Mouse (Mus musculus): ENCODE measurements around the gene Foxn2. TPM values are rescaled to one million over a fixed set of nuclear protein-coding genes. Genes with fewer than 3 reads are reported as not detected.
A peak's percentile ranks its signal among the peaks of the same experiment; 100 is the strongest.

Gene Foxn2
- polyA plus RNA-seq, 1 experiment from 2014 or later: 13.4 TPM

DNA sequence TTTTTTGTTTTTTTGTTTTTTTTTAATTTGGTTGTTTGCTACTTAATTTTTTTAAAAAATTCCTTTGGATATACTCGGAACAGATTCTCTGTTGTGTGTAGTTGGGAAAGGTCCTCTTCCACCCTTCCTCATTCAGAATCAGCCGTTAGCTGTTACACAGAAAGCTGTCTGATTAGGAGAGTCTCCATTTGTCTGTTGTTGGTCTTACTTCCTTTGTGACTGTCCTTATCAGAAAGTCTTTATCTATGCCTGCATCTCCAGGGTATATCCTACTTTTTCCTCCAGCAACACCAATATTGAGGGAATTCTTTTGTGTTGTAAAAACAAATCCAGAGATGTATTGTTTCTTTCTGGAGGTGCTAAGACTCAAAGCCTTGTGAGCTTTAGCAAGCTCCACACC is 40.6 kb downstream of the Foxn2 start:
- no peak for ATAC-seq (ENCODE audit: low FRiP score)
- Histone ChIP-seq H3K9ac (no peak overlapping the region), H3K4me2 (replicated peaks) (no peak overlapping the region), H3K4me3 (no peak overlapping the region), H3K4me1 (no peaks in the 10 kb centered on the region), H3K27ac (no peak overlapping the region), H3K9me3 (replicated peaks) (no peaks in the 10 kb centered on the region), H3K27me3 (no peaks in the 10 kb centered on the region), H3K36me3 (no peaks in the 10 kb centered on the region)
- WGBS: 87% methylated on average over 2 of the region's 2 CpGs

DNA sequence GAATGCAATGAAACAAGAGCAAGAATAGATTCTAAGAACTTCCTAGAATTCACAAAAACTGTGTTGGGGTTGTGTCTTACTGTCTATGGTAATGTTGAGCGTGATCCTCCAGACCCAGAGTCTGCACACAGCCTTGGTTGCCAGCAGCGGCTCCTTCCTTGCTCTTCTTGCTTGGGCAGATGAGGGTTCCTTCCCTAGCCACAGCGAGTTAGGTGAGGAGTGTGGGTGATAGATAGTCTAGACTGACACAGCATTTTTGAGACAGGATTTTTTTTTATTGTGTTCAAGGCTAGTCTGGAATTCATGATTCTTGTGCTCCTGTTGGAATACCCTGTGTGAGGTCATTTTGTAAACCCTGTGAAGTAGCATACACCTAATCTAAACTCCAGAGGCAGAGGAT is 41.1 kb downstream of the Foxn2 start:
- Histone ChIP-seq H3K4me2 (replicated peaks) (no peak overlapping the region), H3K36me3 (peaks cover 4% of the 10 kb centered on the region), H3K9ac (no peak overlapping the region), H3K9me3 (replicated peaks) (no peaks in the 10 kb centered on the region), H3K27ac (no peak overlapping the region), H3K4me1 (no peaks in the 10 kb centered on the region), H3K4me3 (no peak overlapping the region), H3K27me3 (no peaks in the 10 kb centered on the region)
- ATAC-seq (ENCODE audit: low FRiP score): no peak
- WGBS: 94% methylated on average over 3 of the region's 3 CpGs

DNA sequence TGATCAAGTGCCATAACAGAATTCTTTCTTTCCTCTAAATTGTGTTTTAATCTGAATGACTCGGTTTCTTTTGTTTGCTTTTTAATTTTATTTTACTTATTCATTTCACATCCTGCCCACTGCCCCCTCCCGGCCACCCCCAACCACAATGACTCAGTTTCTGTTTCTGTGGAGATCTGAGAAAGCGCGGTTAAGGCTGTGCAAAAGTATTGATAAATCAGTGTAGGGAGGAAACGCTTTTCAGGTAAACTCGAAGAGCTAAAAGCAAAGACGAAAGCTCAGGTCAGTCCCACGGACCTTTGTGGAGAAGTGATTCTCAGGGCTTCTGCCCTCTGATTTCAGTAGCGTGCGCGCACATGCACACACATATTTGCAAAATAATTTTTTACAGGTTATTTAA is 44.0 kb downstream of the Foxn2 start:
- Histone ChIP-seq H3K27me3 (no peaks in the 10 kb centered on the region), H3K4me2 (replicated peaks) (no peak overlapping the region), H3K4me1 (no peaks in the 10 kb centered on the region), H3K36me3 (peaks cover 6% of the 10 kb centered on the region), H3K4me3 (no peak overlapping the region), H3K9ac (no peak overlapping the region), H3K9me3 (replicated peaks) (no peaks in the 10 kb centered on the region), H3K27ac (no peak overlapping the region)
- no peak for ATAC-seq (ENCODE audit: low FRiP score)
- WGBS: 93% methylated on average over 11 of the region's 11 CpGs

DNA sequence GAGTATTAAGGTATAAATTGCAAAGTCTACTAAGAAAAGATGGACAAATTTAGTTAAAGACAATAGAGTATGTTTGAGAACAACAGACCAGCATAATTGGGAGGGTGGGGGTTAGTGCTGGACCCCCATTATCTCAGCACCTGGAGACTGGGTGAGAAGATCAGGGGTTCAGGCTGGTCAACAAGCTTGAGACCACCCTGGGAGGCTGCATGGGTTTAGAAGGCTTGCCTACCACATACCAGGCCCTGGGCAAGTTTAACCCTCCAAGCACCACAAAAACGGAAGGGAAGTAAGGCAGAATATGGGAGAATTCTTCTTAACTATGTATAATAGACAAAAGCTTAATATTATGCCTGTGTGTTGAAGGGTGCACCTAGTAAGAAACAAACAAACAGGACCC is 44.4 kb downstream of the Foxn2 start:
- Histone ChIP-seq H3K9me3 (replicated peaks) (no peaks in the 10 kb centered on the region), H3K4me1 (no peaks in the 10 kb centered on the region), H3K27ac (no peak overlapping the region), H3K4me2 (replicated peaks) (no peak overlapping the region), H3K4me3 (no peak overlapping the region), H3K36me3 (peaks cover 6% of the 10 kb centered on the region), H3K9ac (no peak overlapping the region), H3K27me3 (no peaks in the 10 kb centered on the region)
- no peak for ATAC-seq (ENCODE audit: low FRiP score)
- 88% methylated on average over 1 of the region's 1 CpGs for WGBS

DNA sequence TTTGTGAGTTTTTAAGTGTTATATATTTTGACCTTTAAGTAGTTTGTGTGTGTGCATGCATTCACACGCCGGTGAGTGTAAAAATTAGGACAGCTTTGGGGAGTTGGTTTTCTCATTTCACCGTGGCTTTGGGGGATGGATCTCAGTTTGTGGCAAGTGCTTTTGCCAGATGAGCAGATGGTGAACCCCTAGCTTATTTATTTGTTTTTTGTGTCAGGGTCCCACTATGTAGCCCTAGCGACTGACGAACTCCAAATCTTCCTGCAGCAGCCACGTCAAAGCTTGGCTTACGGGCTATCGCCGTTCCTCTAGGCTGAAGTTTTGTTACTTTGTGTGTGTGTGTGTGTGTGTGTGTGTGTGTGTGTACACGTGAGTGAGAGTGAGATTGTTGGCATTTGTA is 50.0 kb downstream of the Foxn2 start:
- Histone ChIP-seq H3K9ac (no peak overlapping the region), H3K4me3 (no peak overlapping the region), H3K27me3 (no peaks in the 10 kb centered on the region), H3K36me3 (peaks cover 6% of the 10 kb centered on the region), H3K4me1 (peaks cover 17% of the 10 kb centered on the region), H3K9me3 (replicated peaks) (no peaks in the 10 kb centered on the region), H3K27ac (no peak overlapping the region), H3K4me2 (replicated peaks) (no peak overlapping the region)
- no peak for ATAC-seq (ENCODE audit: low FRiP score)
- WGBS: 85% methylated on average over 10 of the region's 10 CpGs

DNA sequence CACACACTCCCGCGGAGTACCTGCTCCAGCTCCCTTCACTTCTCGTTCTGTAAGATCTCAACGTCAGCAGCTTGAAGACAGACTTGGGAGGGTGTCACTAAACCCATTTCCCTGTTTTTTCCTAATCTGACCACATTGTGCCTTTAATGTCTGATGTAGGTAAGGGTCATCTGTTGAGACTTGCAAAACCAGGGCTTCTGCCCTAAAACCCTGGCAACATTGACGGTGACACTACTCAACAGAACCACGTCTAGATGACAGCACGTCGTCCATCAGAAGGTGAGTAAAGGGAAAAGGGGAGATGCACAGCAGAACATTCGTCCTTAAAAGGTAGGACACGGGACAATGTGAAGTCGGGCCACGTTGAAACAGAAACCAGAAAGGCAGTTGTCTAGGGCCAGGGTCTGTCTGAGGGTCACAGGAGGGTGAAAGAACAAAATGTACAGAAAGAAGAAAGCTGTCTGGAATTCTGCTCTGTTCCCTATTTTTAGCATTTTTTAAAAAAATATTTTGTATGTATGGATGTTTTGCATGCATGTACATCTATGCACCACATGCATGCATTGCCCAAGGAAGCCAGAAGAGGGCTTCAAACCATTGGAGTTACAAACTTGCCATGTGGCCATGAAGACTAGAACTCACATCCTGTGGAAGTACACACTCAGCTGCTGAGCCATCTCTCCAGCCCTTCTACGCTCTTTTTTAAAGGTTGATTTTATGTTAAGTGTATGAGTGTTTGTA is 51.0 kb downstream of the Foxn2 start:
- Histone ChIP-seq H3K36me3 (peaks cover 2% of the 10 kb centered on the region), H3K4me3 (no peak overlapping the region), H3K4me1 (peaks cover 17% of the 10 kb centered on the region), H3K9ac (no peak overlapping the region), H3K9me3 (replicated peaks) (no peaks in the 10 kb centered on the region), H3K4me2 (replicated peaks) (no peak overlapping the region), H3K27me3 (no peaks in the 10 kb centered on the region), H3K27ac (no peak overlapping the region)
- 94% methylated on average over 13 of the region's 13 CpGs for WGBS
- no peak for ATAC-seq (ENCODE audit: low FRiP score)

DNA sequence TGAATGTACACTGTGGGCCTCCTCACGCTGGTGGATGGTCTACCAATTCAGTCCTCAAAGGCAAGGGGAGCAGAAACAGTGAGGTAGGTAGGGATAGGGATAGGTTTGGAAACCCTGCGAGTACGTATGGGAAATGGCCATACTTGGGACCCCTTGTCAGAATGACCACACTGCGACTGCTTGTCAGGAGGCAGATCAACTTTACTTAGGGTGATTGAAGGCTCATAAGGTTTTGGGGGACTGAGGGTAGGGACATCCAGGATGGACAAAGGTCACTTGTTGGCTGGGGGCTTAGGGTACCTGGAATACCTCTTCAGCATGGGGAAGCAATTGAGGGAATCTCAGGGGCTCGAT is 51.6 kb downstream of the Foxn2 start:
- Histone ChIP-seq H3K27ac (no peak overlapping the region), H3K9me3 (replicated peaks) (no peaks in the 10 kb centered on the region), H3K4me3 (no peak overlapping the region), H3K4me2 (replicated peaks) (no peak overlapping the region), H3K9ac (no peak overlapping the region), H3K36me3 (no peaks in the 10 kb centered on the region), H3K27me3 (no peaks in the 10 kb centered on the region), H3K4me1 (peaks cover 17% of the 10 kb centered on the region)
- WGBS: 97% methylated on average over 5 of the region's 5 CpGs
- ATAC-seq (ENCODE audit: low FRiP score): no peak

DNA sequence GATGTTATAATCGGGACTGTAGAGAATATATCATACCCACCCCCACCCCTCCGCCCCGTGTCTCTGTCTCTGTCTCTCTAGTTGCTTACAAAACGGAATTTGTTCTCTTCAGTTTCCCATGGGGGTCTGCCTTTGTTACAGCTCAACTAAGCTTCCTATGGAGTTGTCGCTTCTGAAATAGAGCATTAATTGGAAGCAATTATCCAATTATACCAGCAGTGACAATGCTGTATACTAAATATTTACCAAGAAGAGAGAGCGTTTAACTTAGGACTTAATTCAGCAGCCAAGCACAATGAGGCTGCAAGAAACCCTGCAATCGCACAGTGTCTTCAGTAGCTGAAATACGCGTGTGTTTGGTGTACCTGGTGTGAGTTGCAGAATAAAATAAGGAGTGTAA is 53.0 kb downstream of the Foxn2 start:
- ATAC-seq (ENCODE audit: low FRiP score): no peak
- no peaks in the 10 kb centered on the region for H3K9me3 ChIP-seq (replicated peaks)
- peak overlapping the region; percentile 29 for H3K4me2 ChIP-seq (replicated peaks)
- 0 out of 2 replicates have a peak overlapping the region, but pooled peaks have one; percentile 36 for H3K9ac ChIP-seq
- peaks cover 17% of the 10 kb centered on the region for H3K4me1 ChIP-seq
- no peak overlapping the region for H3K4me3 ChIP-seq
- no peaks in the 10 kb centered on the region for H3K27me3 ChIP-seq
- 56% methylated on average over 9 of the region's 9 CpGs for WGBS
- H3K27ac ChIP-seq: peak overlapping the region; percentile 94
- no peaks in the 10 kb centered on the region for H3K36me3 ChIP-seq

DNA sequence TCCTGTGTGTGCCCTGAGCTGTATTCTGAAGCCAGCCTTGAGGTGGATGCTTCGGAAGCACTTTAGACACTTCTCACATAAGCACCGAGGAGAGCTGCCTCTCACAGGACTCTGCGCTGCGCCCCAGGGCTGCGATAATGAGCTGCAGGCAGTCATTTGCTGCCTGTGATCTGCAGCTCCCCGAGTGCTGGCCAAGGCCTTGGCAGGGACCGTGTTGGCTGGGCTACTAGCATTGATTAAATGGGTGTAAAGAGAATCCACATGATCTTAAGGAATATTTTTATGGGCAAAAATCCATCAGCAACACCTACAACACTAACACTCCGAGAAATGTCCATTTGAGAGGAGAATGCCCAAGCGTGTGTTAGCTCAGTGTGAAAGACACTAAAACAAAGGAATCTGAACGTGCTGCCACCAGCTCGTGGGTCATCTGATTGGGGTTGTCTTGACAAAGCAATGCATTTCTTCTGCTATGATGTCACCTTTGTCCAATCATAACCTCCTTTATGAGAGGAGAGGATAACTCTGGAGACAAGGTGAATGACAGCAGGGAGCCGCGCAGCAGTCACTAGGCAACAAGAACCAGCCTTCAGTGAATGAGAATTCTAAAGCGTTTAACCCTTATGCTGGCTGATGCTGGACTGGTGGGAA is 53.7 kb downstream of the Foxn2 start:
- H3K4me1 ChIP-seq: peaks cover 17% of the 10 kb centered on the region
- H3K4me3 ChIP-seq: no peak overlapping the region
- no peaks in the 10 kb centered on the region for H3K27me3 ChIP-seq
- peak overlapping the region; percentile 94 for H3K27ac ChIP-seq
- WGBS: 30% methylated on average over 14 of the region's 14 CpGs
- no peaks in the 10 kb centered on the region for H3K9me3 ChIP-seq (replicated peaks)
- H3K9ac ChIP-seq: peak overlapping the region; percentile 36; the same call in 1 of the 2 replicates
- no peaks in the 10 kb centered on the region for H3K36me3 ChIP-seq
- peak overlapping the region; percentile 29 for H3K4me2 ChIP-seq (replicated peaks)
- peak; percentile 91 for ATAC-seq (ENCODE audit: low FRiP score)

DNA sequence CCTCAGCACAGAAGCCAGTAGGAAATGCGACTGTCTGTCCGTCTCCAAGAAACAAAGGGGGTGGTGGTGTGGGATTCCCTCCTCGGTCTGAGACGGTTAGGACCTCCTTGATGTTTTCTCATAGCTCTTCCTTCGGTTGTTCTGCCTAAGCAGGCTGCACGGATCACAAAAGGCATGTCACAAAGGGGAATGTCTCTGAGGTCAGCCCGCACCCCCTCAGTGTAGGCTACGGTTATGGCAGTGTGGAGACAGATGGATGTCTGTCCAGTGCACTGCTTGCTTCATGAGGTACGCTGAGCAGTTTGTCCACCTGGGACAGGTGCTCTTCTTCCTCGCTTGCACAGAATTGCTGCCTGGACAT is 54.2 kb downstream of the Foxn2 start:
- WGBS: 32% methylated on average over 10 of the region's 10 CpGs

DNA sequence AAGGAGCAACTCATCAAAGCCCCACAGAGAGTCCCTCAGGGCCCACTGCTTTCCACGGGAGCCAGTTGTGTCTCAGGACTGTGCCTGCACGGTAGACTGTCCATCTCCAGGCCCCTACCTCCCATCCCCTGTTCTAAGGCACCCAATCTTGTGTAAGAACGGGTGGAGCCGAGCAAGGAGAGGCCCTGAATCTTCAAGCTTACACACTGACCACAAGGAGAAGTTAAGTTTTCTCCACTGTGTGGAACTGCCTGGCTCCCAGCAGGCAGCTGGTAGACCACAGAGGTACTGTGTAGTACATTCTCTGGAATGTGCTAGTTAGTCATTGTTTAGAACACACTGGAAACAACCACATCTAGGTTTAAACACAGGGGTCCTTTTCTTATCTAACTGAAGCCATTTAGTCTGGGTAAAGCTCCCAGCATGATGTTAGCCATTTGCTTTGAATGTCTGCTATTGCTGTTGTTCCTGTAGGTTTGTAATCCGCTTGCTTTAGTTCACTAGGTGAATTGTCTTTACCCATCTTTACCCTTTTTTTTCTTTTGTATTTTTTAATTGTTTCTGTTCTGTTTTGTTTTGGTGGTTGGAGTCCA is 57.7 kb downstream of the Foxn2 start:
- Histone ChIP-seq H3K9me3 (replicated peaks) (no peaks in the 10 kb centered on the region), H3K4me3 (no peak overlapping the region), H3K27ac (no peak overlapping the region), H3K27me3 (no peaks in the 10 kb centered on the region), H3K9ac (no peak overlapping the region), H3K36me3 (no peaks in the 10 kb centered on the region), H3K4me2 (replicated peaks) (no peak overlapping the region), H3K4me1 (peaks cover 17% of the 10 kb centered on the region)
- no peak for ATAC-seq (ENCODE audit: low FRiP score)
- 78% methylated on average over 5 of the region's 5 CpGs for WGBS

More for the DNA sequence above, 54.2 kb downstream of the Foxn2 start:
- Histone ChIP-seq H3K9me3 (replicated peaks) (no peaks in the 10 kb centered on the region), H3K4me3 (no peak overlapping the region), H3K4me2 (replicated peaks) (peak overlapping the region; percentile 29), H3K4me1 (peaks cover 17% of the 10 kb centered on the region), H3K9ac (peak overlapping the region; percentile 33; the same call in 1 of the 2 replicates), H3K27ac (peak overlapping the region; percentile 94), H3K27me3 (no peaks in the 10 kb centered on the region), H3K36me3 (no peaks in the 10 kb centered on the region)
- peak; percentile 53 for ATAC-seq (ENCODE audit: low FRiP score)

DNA sequence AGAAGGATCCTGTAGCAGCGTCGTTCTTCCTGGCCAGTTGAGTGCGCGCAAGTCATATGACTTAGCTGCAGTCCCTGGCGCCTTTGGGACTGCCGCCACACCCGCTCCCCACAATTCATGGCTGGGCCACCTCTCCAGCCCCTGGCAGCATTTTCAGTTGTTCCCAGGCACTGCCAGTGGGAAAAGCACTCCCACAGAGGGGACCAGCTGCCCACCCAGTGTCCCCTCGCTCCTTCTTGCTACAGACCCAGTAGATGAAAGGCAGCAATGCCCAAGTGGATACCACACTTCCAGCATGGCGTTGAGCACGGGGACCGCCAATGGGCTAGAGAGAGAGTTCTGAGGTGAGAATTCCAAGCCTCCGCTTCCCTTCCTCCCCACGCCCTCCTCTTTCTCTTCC is 63.5 kb downstream of the Foxn2 start:
- no peak for ATAC-seq (ENCODE audit: low FRiP score)
- Histone ChIP-seq H3K4me1 (peaks cover 10% of the 10 kb centered on the region), H3K27ac (no peak overlapping the region), H3K4me2 (replicated peaks) (no peak overlapping the region), H3K9me3 (replicated peaks) (no peaks in the 10 kb centered on the region), H3K4me3 (no peak overlapping the region), H3K9ac (no peak overlapping the region), H3K36me3 (no peaks in the 10 kb centered on the region), H3K27me3 (peaks cover 3% of the 10 kb centered on the region; the same call in 1 of the 2 replicates)
- 91% methylated on average over 13 of the region's 13 CpGs for WGBS

All from hindbrain, embryonic 12.5 days (tissue).